Mouse (Mus musculus): Measurements from ENCODE around the gene Cd37.
A peak's percentile ranks its signal among the peaks of the same experiment; 100 is the strongest.

- peak; percentile 51 for TF ChIP-seq CTCF (conservative IDR thresholded peaks at IDR 0.05; ENCODE audit: low read length)
- TF ChIP-seq POU5F1 (IDR thresholded peaks at IDR 0.05; ENCODE audit: borderline replicate concordance, low read length): no peak
Observed at GRCm38 (mm10) chr7:45208260-45208659, 30.7 kb downstream of the Cd37 start.

All from E14TG2a.4 (cell line).